Mouse (Mus musculus) urinary bladder, adult 2 months (tissue): ENCODE results near the gene Me1. TPM values are rescaled to one million over a fixed set of nuclear protein-coding genes. Genes with fewer than 3 reads are reported as not detected.

ENCODE experiments used
- DNase-seq: peaks from one replicate; pipeline ENCODE4 v3.0.0; 2022; ENCODE audit warnings: low spot score
- polyA plus RNA-seq: library from polyadenylated mRNA; depleted of rRNA; stranded (reverse); fragments of >200 nt; gene quantifications from 2 replicates; pipeline ENCODE4 v1.2.3, GENCODE M21; 2012

Me1 gene
- polyA plus RNA-seq, 1 experiment = 127 TPM

- DNase-seq = no peak
Observed at GRCm38 (mm10) chr9:86660327-86660726, 35.4 kb downstream of the Me1 start.

GRCm38 (mm10) chr9:86658347-86658746 lies 37.4 kb downstream of the Me1 start:
- no peak for DNase-seq

DNA sequence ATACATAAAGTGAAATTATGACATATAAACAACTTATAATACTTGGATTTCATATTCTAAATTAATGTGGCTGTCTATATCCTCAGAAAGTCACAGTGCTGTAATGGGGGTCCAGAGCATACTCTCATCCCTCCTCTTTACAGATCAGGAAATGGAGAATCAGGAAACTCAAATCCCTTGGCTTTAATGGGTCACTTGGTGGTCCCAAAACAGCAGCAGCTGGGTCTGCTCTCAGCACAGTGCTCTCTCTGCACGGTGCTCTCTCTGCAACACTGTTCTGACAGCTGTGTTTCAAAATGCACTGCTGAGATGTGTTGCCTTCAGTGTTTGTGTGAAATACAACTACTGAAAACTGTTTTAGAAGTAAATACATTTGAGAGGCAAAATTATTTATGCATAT lies 43.6 kb downstream of the Me1 start:
- no peak for DNase-seq

GRCm38 (mm10) chr9:86651254-86651653 lies 44.5 kb downstream of the Me1 start:
- DNase-seq = no peak

DNA sequence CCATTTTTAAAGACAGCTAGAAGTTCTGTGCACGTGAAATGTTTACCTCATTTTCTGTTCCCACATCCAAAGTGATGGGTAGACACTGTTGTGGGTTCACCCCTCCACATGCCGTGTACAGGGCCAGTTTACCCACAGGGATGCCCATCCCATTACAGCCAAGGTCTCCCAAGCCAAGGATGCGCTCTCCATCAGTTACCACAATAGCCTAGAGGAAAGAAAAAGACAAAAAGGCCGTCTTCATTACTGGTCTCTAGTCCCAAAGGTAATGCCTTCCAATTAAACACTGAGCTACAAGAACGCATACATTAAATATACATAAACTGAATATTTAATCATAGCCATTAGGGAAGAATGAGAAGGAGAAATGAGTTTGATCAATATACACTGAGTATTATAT lies 44.9 kb downstream of the Me1 start:
- no peak for DNase-seq

GRCm38 (mm10) chr9:86647931-86648550 lies 47.7 kb downstream of the Me1 start:
- DNase-seq = no peak

DNA sequence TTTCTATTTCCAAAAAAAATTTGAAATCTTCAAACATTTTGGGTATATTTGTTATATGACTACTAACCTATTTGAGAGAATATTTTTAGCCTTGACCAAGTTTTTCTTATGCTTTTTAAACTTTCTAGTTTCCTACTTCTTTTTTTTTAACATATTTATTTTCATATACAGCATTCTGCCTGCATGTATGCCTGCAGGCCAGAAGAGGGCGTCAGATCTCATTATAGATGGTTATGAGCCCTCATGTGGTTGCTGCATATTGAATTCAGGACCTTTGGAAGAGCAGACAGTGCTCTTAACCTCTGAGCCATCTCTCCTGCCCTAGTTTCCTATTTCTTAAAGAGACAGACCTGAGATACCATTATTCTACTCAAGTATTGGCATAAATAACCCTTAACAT lies 48.9 kb downstream of the Me1 start:
- DNase-seq = no peak

- DNase-seq = no peak
Observed at GRCm38 (mm10) chr9:86643497-86643896, 52.3 kb downstream of the Me1 start.

- no peak for DNase-seq
Observed at GRCm38 (mm10) chr9:86638771-86639170, 57.0 kb downstream of the Me1 start.

GRCm38 (mm10) chr9:86631153-86631552 lies 64.6 kb downstream of the Me1 start:
- no peak for DNase-seq

GRCm38 (mm10) chr9:86630352-86630931 lies 65.3 kb downstream of the Me1 start:
- DNase-seq = no peak

DNA sequence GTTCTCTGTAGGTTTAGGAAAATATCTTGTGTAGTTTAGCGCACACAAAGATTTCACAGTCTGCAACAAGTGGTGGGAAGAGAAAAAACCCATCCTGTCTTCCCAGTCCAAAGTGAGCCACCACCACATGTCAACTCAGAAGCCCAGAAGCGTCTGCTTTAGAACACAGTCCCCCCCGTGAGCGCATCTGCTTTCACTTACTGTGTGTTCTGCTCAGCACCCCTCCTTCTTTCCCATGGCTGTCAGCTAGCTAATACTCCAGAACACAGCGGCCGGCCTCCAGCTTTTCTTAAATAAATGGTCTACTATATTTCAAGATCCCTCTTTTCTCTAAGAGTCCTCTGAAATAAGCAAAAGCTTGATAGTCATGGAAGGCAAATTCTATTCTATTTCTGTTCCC lies 66.4 kb downstream of the Me1 start:
- no peak for DNase-seq

DNA sequence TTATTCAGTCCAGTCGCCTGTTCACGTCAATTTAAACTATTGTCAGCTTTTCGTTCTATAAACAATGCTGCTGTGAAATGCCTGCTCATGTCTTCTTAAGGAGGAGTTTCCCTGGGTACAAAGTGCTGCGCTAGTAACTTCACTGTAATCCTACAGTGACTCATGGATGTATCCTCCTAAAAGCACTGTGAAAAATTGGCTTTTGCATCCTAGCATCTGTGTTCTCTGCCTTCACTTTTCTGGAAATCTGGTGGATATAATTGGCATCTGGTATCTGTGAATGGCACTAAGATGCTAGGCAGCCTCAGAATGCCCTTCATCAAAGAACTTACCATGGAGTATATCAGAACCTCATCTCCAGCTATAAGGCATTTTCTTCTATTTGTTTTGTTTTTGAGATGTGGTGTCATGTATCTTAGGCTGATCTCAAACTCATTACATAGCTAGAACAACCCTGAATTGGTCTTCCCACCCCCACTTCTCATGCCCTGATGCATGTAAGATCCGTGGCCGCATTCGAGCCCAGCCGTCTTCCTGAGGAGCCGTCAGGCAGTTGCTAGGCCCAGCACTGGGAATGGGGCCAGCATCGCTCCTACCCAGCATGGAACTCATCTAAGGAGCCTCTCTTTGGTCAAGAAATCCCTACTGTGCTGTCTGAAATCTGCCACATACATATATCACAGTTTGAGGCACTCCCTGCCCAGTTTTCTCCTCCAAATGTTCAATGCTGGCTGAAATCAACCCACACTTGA lies 67.8 kb downstream of the Me1 start:
- no peak for DNase-seq

DNA sequence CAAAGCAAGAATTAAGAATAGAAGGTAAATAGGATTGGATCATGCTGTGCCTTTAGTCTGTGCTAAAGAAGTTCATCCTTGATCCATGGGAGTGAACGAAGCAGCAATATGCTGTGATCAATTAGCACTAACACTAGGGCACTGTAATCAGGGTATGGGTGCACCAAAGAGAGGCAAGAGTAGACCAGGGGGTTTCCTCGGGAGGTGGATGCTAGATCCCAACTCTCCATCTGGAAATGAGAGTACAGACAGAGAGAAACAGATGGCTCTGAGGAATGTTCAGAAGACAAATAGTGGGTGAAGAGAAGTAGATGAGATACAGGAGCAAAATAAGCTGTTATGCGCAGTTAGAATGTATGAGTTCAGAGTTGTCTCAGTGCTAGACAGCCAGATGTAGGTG lies 68.8 kb downstream of the Me1 start:
- no peak for DNase-seq

GRCm38 (mm10) chr9:86624781-86625180 lies 71.0 kb downstream of the Me1 start:
- DNase-seq = no peak

- no peak for DNase-seq
Observed at GRCm38 (mm10) chr9:86624039-86624438, 71.7 kb downstream of the Me1 start.

DNA sequence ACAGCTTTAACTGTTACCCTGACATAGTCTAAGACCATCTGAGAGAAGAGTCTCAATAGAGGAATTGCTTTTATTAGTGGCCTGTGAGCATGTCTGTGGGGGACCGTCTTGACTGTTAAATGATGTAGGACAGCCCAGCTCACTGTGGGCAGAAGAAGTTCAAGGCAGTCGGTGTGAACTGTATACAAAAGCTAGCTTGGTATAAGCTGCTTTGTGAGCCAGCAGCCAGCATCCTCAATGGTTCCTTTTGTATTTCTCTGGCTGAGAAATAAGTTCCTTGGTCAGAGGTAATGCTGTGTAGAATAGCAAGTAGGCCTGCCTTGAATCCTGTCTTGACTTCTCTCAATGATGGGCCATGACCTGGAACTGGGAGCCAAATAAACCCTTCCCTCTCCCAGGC lies 73.7 kb downstream of the Me1 start:
- no peak for DNase-seq

- DNase-seq = no peak
Observed at GRCm38 (mm10) chr9:86619341-86620139, 76.2 kb downstream of the Me1 start.

DNA sequence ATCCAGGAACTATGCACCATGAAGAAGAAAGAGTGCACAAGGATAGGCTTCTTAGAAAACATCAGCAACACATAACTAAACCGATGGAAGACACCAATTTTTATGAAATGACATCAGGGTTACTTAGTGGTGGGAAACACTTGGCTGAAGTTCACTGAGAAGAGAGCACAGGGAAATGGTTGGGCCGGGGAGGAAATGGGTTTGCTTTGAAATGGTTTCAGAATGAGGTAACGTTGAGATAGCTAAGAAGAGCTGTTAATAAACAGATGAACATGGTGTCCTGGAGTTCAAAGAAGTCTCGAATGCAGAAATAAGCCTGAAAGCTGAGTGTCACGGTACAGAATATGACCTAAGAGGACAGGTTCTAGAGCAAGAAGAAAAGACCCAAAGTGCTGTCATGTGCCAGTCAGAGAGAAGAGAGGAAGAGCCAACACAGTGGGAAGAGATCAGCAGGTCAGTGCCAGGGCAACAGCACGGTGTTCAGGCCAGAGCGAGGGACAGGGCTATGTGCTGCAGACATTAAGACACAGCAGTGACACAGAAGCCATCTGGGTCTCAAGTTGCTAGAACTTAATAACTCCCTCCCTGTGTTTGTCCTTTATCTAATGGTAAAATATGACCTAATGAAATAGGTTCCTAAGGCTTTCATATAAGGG lies 77.8 kb downstream of the Me1 start:
- no peak for DNase-seq

GRCm38 (mm10) chr9:86615765-86616164 lies 80.0 kb downstream of the Me1 start:
- DNase-seq = no peak

- no peak for DNase-seq
Observed at GRCm38 (mm10) chr9:86612091-86612490, 83.7 kb downstream of the Me1 start.

DNA sequence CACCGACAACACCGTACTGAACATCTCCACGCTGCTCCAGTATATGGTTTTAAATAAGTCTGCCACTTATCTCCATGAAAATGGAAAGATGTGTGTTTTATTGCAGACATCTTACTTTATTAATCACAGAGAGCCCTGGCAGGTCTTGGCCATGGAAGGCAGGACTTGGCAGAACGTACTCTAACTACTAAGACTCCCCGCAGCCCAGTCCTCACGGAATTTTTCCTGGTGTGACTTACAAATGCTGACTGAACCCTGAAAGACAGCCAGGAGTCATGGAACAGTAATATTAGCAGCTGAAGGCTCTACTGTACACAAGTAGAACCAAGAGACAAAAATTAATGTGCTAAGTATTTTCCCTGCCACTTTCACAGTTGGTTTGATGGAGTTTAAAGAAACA lies 90.0 kb downstream of the Me1 start:
- no peak for DNase-seq
